Mouse (Mus musculus) hindbrain, embryonic 14.5 days (tissue): Measurements from ENCODE around the gene Olfr624. TPM values are rescaled to one million over a fixed set of nuclear protein-coding genes. Genes with fewer than 3 reads are reported as not detected.
"Not testable (repeated sequence)": the region's sequence is repeated elsewhere in the genome, so short reads cannot be mapped to it uniquely, and the experiment has no call there.

Source experiments
- ATAC-seq: fragments of 200-750 bp; cut with Nextera tagmentation; 2 replicates; pipeline ENCODE4 v1.8.0; 2017; ENCODE audit warnings: moderate number of reproducible peaks, mild to moderate bottlenecking, moderate TSS enrichment, moderate library complexity; ENCODE audit not compliant: low FRiP score
- DNase-seq: peaks from one replicate; pipeline ENCODE4 v3.0.0-alpha.2; 2015; ENCODE audit warnings: low spot score
- H3K27ac ChIP-seq: fragments of 300-500 bp; sonication (generic); 2 replicates; pipeline ENCODE4 v1.5.1; 2014; ENCODE audit warnings: mild to moderate bottlenecking, moderate library complexity
- H3K27me3 ChIP-seq: fragments of 300-500 bp; sonication (generic); 2 replicates; pipeline ENCODE4 v1.6.1; 2014; ENCODE audit warnings: mild to moderate bottlenecking, low read length, mixed read lengths; ENCODE audit not compliant: control insufficient read depth, insufficient read depth
- H3K36me3 ChIP-seq: fragments of 300-500 bp; sonication (generic); replicated peaks from 2 replicates; pipeline ENCODE4 v1.6.1; 2014; ENCODE audit not compliant: control insufficient read depth, insufficient read depth
- H3K4me1 ChIP-seq: fragments of 300-500 bp; sonication (generic); replicated peaks from 2 replicates; pipeline ENCODE4 v1.6.1; 2014; ENCODE audit warnings: antibody characterized with exemption, low read length, mixed read lengths; ENCODE audit not compliant: control insufficient read depth, insufficient read depth
- H3K4me2 ChIP-seq: fragments of 300-500 bp; sonication (generic); replicated peaks from 2 replicates; pipeline ENCODE4 v1.6.1; 2014; ENCODE audit warnings: mild to moderate bottlenecking, moderate library complexity
- H3K4me3 ChIP-seq: fragments of 300-500 bp; sonication (generic); replicated peaks from 2 replicates; pipeline ENCODE4 v1.5.1; 2014; ENCODE audit warnings: mild to moderate bottlenecking, low read length
- H3K9ac ChIP-seq: fragments of 300-500 bp; sonication (generic); 2 replicates; pipeline ENCODE4 v1.6.1; 2014
- H3K9me3 ChIP-seq: fragments of 300-500 bp; sonication (generic); 2 replicates; pipeline ENCODE4 v1.6.1; 2016; ENCODE audit warnings: low read length; ENCODE audit not compliant: control insufficient read depth
- WGBS: fragments of 180-500 bp; shearing (Covaris S2); extraction: QIAGEN DNeasy Blood & Tissue Kit; methylation state at CpG from one replicate; pipeline ENCODE4 v1.1.7; 2014; 5-methylcytosine and 5-hydroxymethylcytosine counted together
- polyA plus RNA-seq: library from polyadenylated mRNA; unstranded; fragments of >200 nt; fragmentation: Nextera tagmentation; extraction: Ambion mirVana; gene quantifications from 2 replicates; pipeline ENCODE4 v1.2.1, GENCODE M21; 2014

The Olfr624 gene
- not detected in 2 replicates for polyA plus RNA-seq

GRCm38 (mm10) chr7:103671091-103671490 is at the start of gene Olfr624:
Olfr624 (minus strand) TSS chr7:103671191.
- Histone ChIP-seq H3K9ac (no peak within 1 kb of the TSS), H3K27me3 (no peaks in the 10 kb centered on the region), H3K27ac (no peak within 1 kb of the TSS), H3K9me3 (no peaks in the 10 kb centered on the region), H3K4me3 (no peak within 1 kb of the TSS), H3K4me2 (no peak within 1 kb of the TSS), H3K36me3 (no peaks in the 10 kb centered on the region), H3K4me1 (no peaks in the 10 kb centered on the region)
- WGBS = 94% methylated on average over 2 of the region's 2 CpGs
- DNase-seq = no peak
- no peak for ATAC-seq

- H3K9ac ChIP-seq, ATAC-seq, H3K27me3 ChIP-seq, H3K4me2 ChIP-seq, H3K4me1 ChIP-seq, H3K27ac ChIP-seq, H3K4me3 ChIP-seq, H3K9me3 ChIP-seq, DNase-seq, H3K36me3 ChIP-seq: not testable (repeated sequence)
- 100% methylated on average over 1 of the region's 1 CpGs for WGBS
Measured at GRCm38 (mm10) chr7:103716398-103716797, 45.4 kb upstream of the Olfr624 start.

GRCm38 (mm10) chr7:103714371-103714770 is 43.4 kb upstream of the Olfr624 start, which contains the start of gene Olfr243:
Olfr243 (plus strand) TSS chr7:103714671.
- H3K4me3 ChIP-seq = no peak within 1 kb of the TSS
- H3K9me3 ChIP-seq = no peaks in the 10 kb centered on the region
- H3K27ac ChIP-seq = no peak within 1 kb of the TSS
- DNase-seq (no peak), ATAC-seq (no peak)
- H3K36me3 ChIP-seq = no peaks in the 10 kb centered on the region
- H3K4me1 ChIP-seq = no peaks in the 10 kb centered on the region
- H3K4me2 ChIP-seq = no peak within 1 kb of the TSS
- H3K27me3 ChIP-seq = no peaks in the 10 kb centered on the region
- no peak within 1 kb of the TSS for H3K9ac ChIP-seq

- WGBS = 40% methylated on average over 2 of the region's 2 CpGs
- Histone ChIP-seq H3K36me3 (no peaks in the 10 kb centered on the region), H3K9me3 (no peaks in the 10 kb centered on the region), H3K4me2 (no peak overlapping the region), H3K4me3 (no peak overlapping the region), H3K27ac (no peak overlapping the region), H3K4me1 (no peaks in the 10 kb centered on the region), H3K27me3 (no peaks in the 10 kb centered on the region), H3K9ac (no peak overlapping the region)
- DNase-seq = no peak
- ATAC-seq = no peak
Measured at GRCm38 (mm10) chr7:103712024-103712423, 41.0 kb upstream of the Olfr624 start.

GRCm38 (mm10) chr7:103699469-103699868 is 28.5 kb upstream of the Olfr624 start:
- H3K9ac ChIP-seq = no peak overlapping the region
- H3K36me3 ChIP-seq = no peaks in the 10 kb centered on the region
- H3K4me1 ChIP-seq = no peaks in the 10 kb centered on the region
- H3K4me3 ChIP-seq = no peak overlapping the region
- H3K27ac ChIP-seq = no peak overlapping the region
- no peaks in the 10 kb centered on the region for H3K9me3 ChIP-seq
- ATAC-seq (no peak), DNase-seq (no peak)
- H3K4me2 ChIP-seq = no peak overlapping the region
- no peaks in the 10 kb centered on the region for H3K27me3 ChIP-seq
- WGBS = 85% methylated on average over 4 of the region's 4 CpGs

GRCm38 (mm10) chr7:103682420-103682819 is 11.4 kb upstream of the Olfr624 start, which contains the start of gene Olfr625-ps1:
Olfr625-ps1 (plus strand) TSS chr7:103682720.
- H3K36me3 ChIP-seq = no peaks in the 10 kb centered on the region
- H3K27ac ChIP-seq = no peak within 1 kb of the TSS
- no peaks in the 10 kb centered on the region for H3K27me3 ChIP-seq
- no peak within 1 kb of the TSS for H3K9ac ChIP-seq
- no peaks in the 10 kb centered on the region for H3K4me1 ChIP-seq
- no peak within 1 kb of the TSS for H3K4me3 ChIP-seq
- ATAC-seq = no peak
- no peak for DNase-seq
- H3K9me3 ChIP-seq = no peaks in the 10 kb centered on the region
- H3K4me2 ChIP-seq = no peak within 1 kb of the TSS

- Histone ChIP-seq H3K9me3 (no peaks in the 10 kb centered on the region), H3K4me3 (no peak within 1 kb of the TSS), H3K4me2 (no peak within 1 kb of the TSS), H3K27me3 (no peaks in the 10 kb centered on the region), H3K36me3 (no peaks in the 10 kb centered on the region), H3K4me1 (no peaks in the 10 kb centered on the region), H3K9ac (no peak within 1 kb of the TSS), H3K27ac (no peak within 1 kb of the TSS)
- DNase-seq = no peak
- ATAC-seq = no peak
Measured at GRCm38 (mm10) chr7:103663598-103663997, 7.4 kb downstream of the Olfr624 start, which contains the start of gene Olfr623. Olfr623 (minus strand) TSS chr7:103663698.

GRCm38 (mm10) chr7:103644070-103644469 is 26.9 kb downstream of the Olfr624 start:
- H3K27ac ChIP-seq = no peak overlapping the region
- H3K36me3 ChIP-seq = no peaks in the 10 kb centered on the region
- H3K4me1 ChIP-seq = no peaks in the 10 kb centered on the region
- no peak for DNase-seq
- no peak overlapping the region for H3K9ac ChIP-seq
- ATAC-seq = no peak
- no peak overlapping the region for H3K4me2 ChIP-seq
- no peaks in the 10 kb centered on the region for H3K9me3 ChIP-seq
- H3K27me3 ChIP-seq = no peaks in the 10 kb centered on the region
- 88% methylated on average over 4 of the region's 4 CpGs for WGBS
- H3K4me3 ChIP-seq = no peak overlapping the region

GRCm38 (mm10) chr7:103642602-103643001 is 28.4 kb downstream of the Olfr624 start, which contains the start of gene Olfr622:
Olfr622 (minus strand) TSS chr7:103642702.
- Histone ChIP-seq H3K27me3 (no peaks in the 10 kb centered on the region), H3K36me3 (no peaks in the 10 kb centered on the region), H3K27ac (no peak within 1 kb of the TSS), H3K9me3 (no peaks in the 10 kb centered on the region), H3K4me3 (no peak within 1 kb of the TSS), H3K4me2 (no peak within 1 kb of the TSS), H3K9ac (no peak within 1 kb of the TSS), H3K4me1 (no peaks in the 10 kb centered on the region)
- ATAC-seq (no peak), DNase-seq (no peak)
- 95% methylated on average over 1 of the region's 1 CpGs for WGBS

- no peak overlapping the region for H3K4me2 ChIP-seq
- no peaks in the 10 kb centered on the region for H3K9me3 ChIP-seq
- H3K4me3 ChIP-seq = no peak overlapping the region
- H3K9ac ChIP-seq = no peak overlapping the region
- H3K27ac ChIP-seq = no peak overlapping the region
- DNase-seq = no peak
- no peaks in the 10 kb centered on the region for H3K36me3 ChIP-seq
- no peaks in the 10 kb centered on the region for H3K4me1 ChIP-seq
- no peak for ATAC-seq
- H3K27me3 ChIP-seq = no peaks in the 10 kb centered on the region
Measured at GRCm38 (mm10) chr7:103636795-103637194, 34.2 kb downstream of the Olfr624 start.
